Mouse (Mus musculus): ENCODE measurements around the gene Rora.

The Rora gene

DNA sequence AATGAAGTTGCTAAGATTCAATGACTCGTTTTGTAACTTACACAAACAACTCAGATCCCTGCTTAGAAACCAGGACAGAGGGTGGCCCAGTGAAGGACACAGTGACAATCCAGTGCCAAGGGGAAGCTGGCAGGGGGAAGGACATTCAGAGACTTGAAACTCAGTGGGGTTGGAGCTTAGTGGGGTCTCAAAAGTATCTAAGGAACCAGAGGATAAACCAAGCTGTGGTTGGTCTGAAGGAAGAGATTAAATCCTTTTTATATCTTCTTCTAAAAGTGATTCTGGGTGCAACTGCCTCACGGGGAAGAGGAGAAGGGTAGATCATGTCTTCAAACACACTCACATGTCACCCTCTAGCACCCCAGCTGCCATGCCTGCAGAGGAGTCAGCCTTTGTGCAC, 340.3 kb downstream of the Rora start:
- in situ Hi-C loops (cut with MboI, MseI), result loop anchor here in 1 of 2 experiments (10.0 kb wide), 1 partner anchor 1639 kb away; no protein-coding TSS in a partner anchor

GRCm38 (mm10) chr9:68998961-68999360, 345.4 kb downstream of the Rora start:
- in situ Hi-C loops (cut with MboI, MseI), result loop anchor here in 1 of 2 experiments (10.0 kb wide), 1 partner anchor 1644 kb away; no protein-coding TSS in a partner anchor

- in situ Hi-C loops (cut with MboI, MseI), result no loop called here
These were observed 350.9 kb downstream of the Rora start for GRCm38 (mm10) chr9:69004514-69004913.

- in situ Hi-C loops (cut with MboI, MseI), result no loop called here
These were observed 353.1 kb downstream of the Rora start for GRCm38 (mm10) chr9:69006666-69007065.

- in situ Hi-C loops (cut with MboI, MseI), result no loop called here
These were observed 355.1 kb downstream of the Rora start for GRCm38 (mm10) chr9:69008706-69009105.

- in situ Hi-C loops (cut with MboI, MseI), result no loop called here
These were observed 357.3 kb downstream of the Rora start for GRCm38 (mm10) chr9:69010886-69011285.

- in situ Hi-C loops (cut with MboI, MseI), result no loop called here
These were observed 359.7 kb downstream of the Rora start for GRCm38 (mm10) chr9:69013186-69013715.

DNA sequence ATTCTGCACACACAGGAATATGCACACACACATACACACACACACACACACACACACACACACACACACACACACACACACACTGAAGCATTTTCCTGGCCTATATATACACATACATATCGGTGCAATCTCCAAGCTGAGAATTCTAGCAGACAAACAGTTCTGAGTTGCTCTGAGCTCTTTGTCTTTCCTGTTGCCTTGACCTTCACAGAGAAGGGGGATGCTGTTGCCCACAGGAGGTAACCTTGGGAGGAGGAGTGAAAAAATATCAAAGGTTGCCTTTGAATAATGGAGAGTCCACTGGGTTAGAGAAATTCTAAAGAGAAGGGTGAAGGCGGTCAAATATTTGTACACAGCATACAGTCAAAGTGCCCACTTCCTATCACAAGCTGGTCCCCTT, 360.6 kb downstream of the Rora start:
- in situ Hi-C loops (cut with MboI, MseI), result no loop called here

- in situ Hi-C loops (cut with MboI, MseI), result loop anchor here in 1 of 2 experiments (5.0 kb wide), 1 partner anchor 53 kb away; no protein-coding TSS in a partner anchor
These were observed 366.8 kb downstream of the Rora start for GRCm38 (mm10) chr9:69020381-69020780.

- in situ Hi-C loops (cut with MboI, MseI), result loop anchor here in 1 of 2 experiments (5.0 kb wide), 1 partner anchor 54 kb away; no protein-coding TSS in a partner anchor
These were observed 367.9 kb downstream of the Rora start for GRCm38 (mm10) chr9:69021482-69021881.

GRCm38 (mm10) chr9:69023314-69023713, 369.7 kb downstream of the Rora start:
- in situ Hi-C loops (cut with MboI, MseI), result loop anchor here in 1 of 2 experiments (5.0 kb wide), 1 partner anchor 56 kb away; no protein-coding TSS in a partner anchor

GRCm38 (mm10) chr9:69028177-69028576, 374.6 kb downstream of the Rora start:
- in situ Hi-C loops (cut with MboI, MseI), result no loop called here

- in situ Hi-C loops (cut with MboI, MseI), result loop anchor here in 1 of 2 experiments (5.0 kb wide), 2 partner anchors 38 to 263 kb away; no protein-coding TSS in a partner anchor
These were observed 380.8 kb downstream of the Rora start for GRCm38 (mm10) chr9:69034301-69034871.

GRCm38 (mm10) chr9:69035456-69035855, 381.9 kb downstream of the Rora start:
- in situ Hi-C loops (cut with MboI, MseI), result no loop called here

DNA sequence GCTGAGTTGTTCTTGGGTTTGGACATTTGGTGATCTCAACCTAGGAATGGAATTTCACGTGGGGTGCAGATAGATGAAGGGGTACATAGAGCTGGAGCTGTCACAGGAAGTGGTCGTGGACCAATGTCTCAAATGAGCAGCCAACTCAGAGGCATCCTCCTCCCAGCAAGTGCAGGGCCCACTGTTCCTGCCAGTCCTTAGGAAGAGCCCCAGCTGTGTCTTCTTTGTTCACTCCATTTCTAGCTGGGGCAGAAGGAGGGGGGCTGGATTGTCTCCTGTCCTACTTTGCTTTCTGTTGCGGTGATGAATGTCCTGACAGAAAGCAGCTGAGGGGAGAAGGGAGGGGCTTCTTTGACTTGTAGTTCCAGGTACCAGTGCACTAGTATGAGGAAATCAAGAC, 382.7 kb downstream of the Rora start:
- in situ Hi-C loops (cut with MboI, MseI), result no loop called here

DNA sequence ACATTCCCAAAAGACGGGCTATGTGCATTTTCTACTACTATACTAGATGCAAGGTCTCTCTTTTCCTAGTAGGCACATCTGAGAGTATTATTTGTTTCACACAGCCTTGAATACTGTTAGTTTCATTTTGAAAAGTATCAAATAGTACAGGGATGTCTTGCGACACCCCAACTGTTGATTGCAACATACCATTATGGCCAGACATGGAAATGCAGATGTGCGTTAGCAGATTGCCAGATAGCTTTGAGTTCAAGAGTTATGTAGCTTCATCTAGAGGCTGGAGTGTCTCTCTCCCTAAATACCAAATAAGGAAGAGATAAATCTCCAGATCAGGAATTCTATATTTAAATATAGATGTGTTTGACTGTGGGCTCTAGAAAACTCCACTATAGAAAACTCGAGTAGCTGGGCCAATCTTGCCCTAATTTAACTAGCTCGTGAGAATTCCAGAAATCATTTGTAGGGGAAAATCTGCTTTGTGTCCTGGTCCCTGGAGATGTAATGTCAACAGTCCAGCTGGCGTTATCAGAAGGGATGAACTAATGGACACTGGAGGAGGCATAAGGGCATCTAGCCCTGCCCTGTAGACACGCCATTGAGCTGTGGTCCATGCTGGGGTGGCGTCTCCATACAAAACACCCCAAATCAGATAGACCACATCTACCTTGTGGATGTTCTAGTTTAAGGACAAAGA, 390.5 kb downstream of the Rora start:
- in situ Hi-C loops (cut with MboI, MseI), result no loop called here

GRCm38 (mm10) chr9:69044614-69045133, 391.1 kb downstream of the Rora start:
- in situ Hi-C loops (cut with MboI, MseI), result no loop called here

GRCm38 (mm10) chr9:69045908-69046307, 392.3 kb downstream of the Rora start:
- in situ Hi-C loops (cut with MboI, MseI), result no loop called here

DNA sequence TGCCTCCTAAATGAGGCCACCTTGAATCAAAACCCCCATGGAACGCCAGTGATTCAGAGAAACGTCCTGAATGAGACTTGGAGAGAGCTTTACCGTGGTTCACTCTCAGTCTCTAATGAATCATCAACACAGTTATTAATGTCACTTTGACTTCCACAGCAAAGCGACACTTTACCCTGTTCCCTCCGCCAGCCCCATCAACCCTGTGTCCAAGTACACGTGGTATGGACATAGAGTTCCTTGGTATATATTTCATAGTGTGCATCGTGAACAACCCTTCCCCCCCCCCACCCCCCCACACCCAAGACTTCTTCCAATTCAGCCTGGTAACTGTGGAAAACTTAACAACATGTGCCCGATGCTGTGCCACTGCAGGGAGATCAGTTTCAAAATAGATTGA, 397.3 kb downstream of the Rora start:
- in situ Hi-C loops (cut with MboI, MseI), result loop anchor here in 1 of 2 experiments (10.0 kb wide), 1 partner anchor 714 kb away; the partner anchor contains the start of gene Foxb1

- in situ Hi-C loops (cut with MboI, MseI), result loop anchor here in 1 of 2 experiments (10.0 kb wide), 1 partner anchor 713 kb away; the partner anchor contains the start of gene Foxb1
These were observed 398.3 kb downstream of the Rora start for GRCm38 (mm10) chr9:69051890-69052289.

DNA sequence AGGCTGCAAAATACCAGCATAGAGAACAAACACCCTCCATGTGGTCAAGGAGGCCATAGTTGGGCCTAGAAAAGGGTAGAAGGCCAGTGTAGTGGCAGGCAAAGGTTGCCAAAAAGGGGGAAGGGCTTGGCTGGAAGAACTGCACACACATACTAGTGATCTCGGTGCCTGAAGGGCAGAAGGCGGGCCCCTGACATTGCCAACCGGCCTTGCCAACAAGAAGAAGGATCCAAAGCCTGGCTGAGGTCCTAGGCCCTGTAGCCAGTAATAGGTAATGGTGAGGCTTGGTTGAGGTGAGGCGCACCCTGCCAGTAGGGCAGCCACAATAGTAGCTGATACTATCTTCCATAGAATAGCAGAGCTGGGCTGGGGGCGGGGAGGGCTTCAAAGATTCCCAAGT, 401.7 kb downstream of the Rora start:
- in situ Hi-C loops (cut with MboI, MseI), result loop anchor here in 1 of 2 experiments (10.0 kb wide), 1 partner anchor 709 kb away; the partner anchor contains the start of gene Foxb1
